Mouse (Mus musculus): Measurements from ENCODE around the gene Abhd12b. TPM values are rescaled to one million over a fixed set of nuclear protein-coding genes. Genes with fewer than 3 reads are reported as not detected.

The Abhd12b gene
- polyA plus RNA-seq, 1 experiment from 2014 or later, result 0.33 TPM

Other genes with a start within 250 kb of the Abhd12b start
- gene Sav1, start 167.1 kb upstream of the Abhd12b start, polyA plus RNA-seq (2014; fragmentation: Nextera tagmentation; extraction: Ambion mirVana), result 3.2 and 4.4 TPM in 2 replicates
- 23.3 and 26.1 TPM in 2 replicates for gene Nin, start 40.4 kb upstream of the Abhd12b start, polyA plus RNA-seq (2014; fragmentation: Nextera tagmentation; extraction: Ambion mirVana)
- gene Pygl, start 77.3 kb downstream of the Abhd12b start, polyA plus RNA-seq (2014; fragmentation: Nextera tagmentation; extraction: Ambion mirVana), result 37.5 and 41.4 TPM in 2 replicates
- 2.4 and 2.6 TPM in 2 replicates for gene Trim9, start 193.5 kb downstream of the Abhd12b start, polyA plus RNA-seq (2014; fragmentation: Nextera tagmentation; extraction: Ambion mirVana)